Mouse (Mus musculus) MEL (cell line): ENCODE data around the gene Gpnmb. TPM values are rescaled to one million over a fixed set of nuclear protein-coding genes. Genes with fewer than 3 reads are reported as not detected.

Experiments
- polyA plus RNA-seq, 2 experiments: library from polyadenylated mRNA; stranded (reverse) in 1 of 2; unstranded in 1 of 2; fragments of >175 nt in 1 of 2; fragments of >200 nt in 1 of 2; gene quantifications; 2 replicates each; pipeline versions ENCODE4 v1.2.1 to v1.2.4; 2012; ENCODE audit warnings: low replicate concordance in 2 of 2, low read depth in 1 of 2; ENCODE audit not compliant: insufficient read length in 2 of 2, insufficient read depth in 1 of 2, missing spikeins in 1 of 2
- total RNA-seq: library from RNA; depleted of rRNA; stranded (reverse); fragments of 300-350 nt; gene quantifications from 2 replicates; pipeline ENCODE4 v1.2.3, GENCODE M21; 2012; rRNA removed

Gene Gpnmb
- total and polyA plus RNA-seq, 3 experiments, result not detected

Other genes starting within 250 kb of the Gpnmb start
- 3.9 TPM in 2 replicates for gene Tmem176a, start 195.6 kb upstream of the Gpnmb start, total RNA-seq
- 10 to 100 TPM in 1 of 2 experiments, not detected in 1; 18.5 TPM for gene Tmem176a, start 195.6 kb upstream of the Gpnmb start, polyA plus RNA-seq
- 22.2 and 23.0 TPM in 2 replicates for gene Tmem176b, start 195.1 kb upstream of the Gpnmb start, total RNA-seq
- 10 to 100 TPM in 1 of 2 experiments, not detected in 1; 77.0 TPM for gene Tmem176b, start 195.1 kb upstream of the Gpnmb start, polyA plus RNA-seq
- gene Aoc1, start 163.7 kb upstream of the Gpnmb start, total RNA-seq, result not detected in 2 replicates
- not detected for gene Aoc1, start 163.7 kb upstream of the Gpnmb start, polyA plus RNA-seq
- not detected in 2 replicates for gene 1600015I10Rik, start 106.7 kb upstream of the Gpnmb start, total RNA-seq
- gene 1600015I10Rik, start 106.7 kb upstream of the Gpnmb start, polyA plus RNA-seq, result not detected
- gene Doxl2, start 61.6 kb upstream of the Gpnmb start, total RNA-seq, result not detected in 2 replicates
- not detected for gene Doxl2, start 61.6 kb upstream of the Gpnmb start, polyA plus RNA-seq
- not detected in 2 replicates for gene Svs1, start 49.7 kb upstream of the Gpnmb start, total RNA-seq
- not detected for gene Svs1, start 49.7 kb upstream of the Gpnmb start, polyA plus RNA-seq
- 27.1 and 27.8 TPM in 2 replicates for gene Malsu1, start 37.2 kb downstream of the Gpnmb start, total RNA-seq
- 10 to 100 TPM in 1 of 2 experiments, not detected in 1; 60.7 TPM for gene Malsu1, start 37.2 kb downstream of the Gpnmb start, polyA plus RNA-seq
- 0.12 and 0.13 TPM in 2 replicates for gene Igf2bp3, start 178.4 kb downstream of the Gpnmb start, total RNA-seq
- under 1 TPM in 1 of 2 experiments, not detected in 1; 0.29 TPM for gene Igf2bp3, start 178.4 kb downstream of the Gpnmb start, polyA plus RNA-seq
- gene Tra2a, start 227.5 kb downstream of the Gpnmb start, total RNA-seq, result 108 and 114 TPM in 2 replicates
- 10 to 100 TPM in 1 of 2 experiments, not detected in 1; 85.2 TPM for gene Tra2a, start 227.5 kb downstream of the Gpnmb start, polyA plus RNA-seq